Mouse (Mus musculus): ENCODE results near the gene Magea8.
"Not testable (repeated sequence)": the region's sequence is repeated elsewhere in the genome, so short reads cannot be mapped to it uniquely, and the experiment has no call there.

DNA sequence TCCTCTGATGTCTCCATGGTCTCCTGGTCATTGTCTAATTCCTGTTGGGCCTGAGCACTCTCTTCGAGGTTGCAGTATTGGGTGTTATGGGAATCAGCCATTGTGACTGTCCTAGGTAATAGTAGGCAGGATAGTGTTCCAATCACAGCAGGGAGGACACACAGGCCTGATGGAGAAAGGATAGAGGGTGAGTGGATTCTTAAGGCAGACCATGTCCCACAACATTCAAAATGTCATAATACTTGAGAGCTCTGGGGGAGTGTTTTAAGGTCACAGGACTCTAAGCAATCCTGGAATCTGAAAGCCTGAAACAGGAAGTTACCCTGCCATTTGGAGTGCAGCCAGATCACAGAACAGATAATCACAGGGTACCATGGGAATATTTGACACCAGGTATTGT, 46.2 kb downstream of the Magea8 start, which contains the start of gene Magea3:
- TF ChIP-seq CTCF (IDR thresholded peaks at IDR 0.05; ENCODE audit: low read depth, low read length); TAL1 (conservative IDR thresholded peaks at IDR 0.05; ENCODE audit: low read depth, low read length); POLR2AphosphoS5 (IDR thresholded peaks at IDR 0.05; ENCODE audit: insufficient replicate concordance, low read depth, low read length): not testable (repeated sequence)

Data from G1E (cell line).